Mouse (Mus musculus): ENCODE data around the gene Cpa5.

- TF ChIP-seq POLR2A (IDR thresholded peaks at IDR 0.05; ENCODE audit: insufficient read length, low read depth) (no peak), POLR2AphosphoS2 (IDR thresholded peaks at IDR 0.05; ENCODE audit: insufficient read length, low read depth) (no peak)
Observed at GRCm38 (mm10) chr6:30586886-30587442, 23.8 kb upstream of the Cpa5 start.
